In the genomic region with DNA sequence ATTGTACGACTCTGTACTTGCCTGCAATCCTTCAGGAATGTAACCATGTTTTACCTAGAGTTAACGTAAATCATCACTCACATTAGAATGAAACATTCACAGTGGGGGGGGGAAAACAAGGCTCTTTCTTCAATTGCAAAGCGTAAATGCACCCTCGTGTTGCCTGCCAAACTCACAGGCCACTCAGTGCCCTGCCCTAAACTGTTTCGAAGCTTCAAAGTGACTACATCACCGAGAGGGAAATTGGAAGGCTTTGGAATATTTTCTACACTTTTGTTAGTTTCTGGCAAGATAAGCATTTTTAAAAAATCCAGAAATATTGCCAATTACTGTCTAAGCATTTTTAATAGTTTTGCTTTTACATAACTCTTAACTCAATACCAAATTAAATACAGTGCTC, we compare ENCODE assay signal across 11 mouse cellular contexts.
"Had no signal": no experiment of that assay in that cellular context is flagged by ENCODE, and none has a peak within 500 bp of the region (broad histone marks: within the 10 kb centered on the region; RNA-seq: fewer than 3 reads in every experiment).

No protein-coding gene starts in this region.

- H3K4me3 ChIP-seq: limb, embryonic 12.5 days; midbrain, embryonic 10.5 days; myocyte; neural tube, embryonic 15.5 days had no signal

- H3K9me3 ChIP-seq: limb, embryonic 12.5 days; midbrain, embryonic 10.5 days; neural tube, embryonic 15.5 days had no signal

- DNase-seq: kidney, adult 8-10 months; midbrain, embryonic 14.5 days; right cerebral cortex, adult 18-20 months; right cerebral cortex, postnatal 25 days; thymus, postnatal 36 days had no signal

- H3K4me2 ChIP-seq: limb, embryonic 12.5 days; neural tube, embryonic 15.5 days had no signal

- H3K9ac ChIP-seq: limb, embryonic 12.5 days; liver, embryonic 14.5 days; neural tube, embryonic 15.5 days had no signal

- H3K4me1 ChIP-seq: midbrain, embryonic 10.5 days had no signal

- H3K27ac ChIP-seq: kidney, postnatal 0 days; limb, embryonic 12.5 days; liver, embryonic 14.5 days; midbrain, embryonic 10.5 days; neural tube, embryonic 15.5 days had no signal

- H3K36me3 ChIP-seq: limb, embryonic 12.5 days; midbrain, embryonic 10.5 days; neural tube, embryonic 15.5 days had no signal
